Mouse (Mus musculus): ENCODE data around the gene Sh2d1b2.

The Sh2d1b2 gene

DNA sequence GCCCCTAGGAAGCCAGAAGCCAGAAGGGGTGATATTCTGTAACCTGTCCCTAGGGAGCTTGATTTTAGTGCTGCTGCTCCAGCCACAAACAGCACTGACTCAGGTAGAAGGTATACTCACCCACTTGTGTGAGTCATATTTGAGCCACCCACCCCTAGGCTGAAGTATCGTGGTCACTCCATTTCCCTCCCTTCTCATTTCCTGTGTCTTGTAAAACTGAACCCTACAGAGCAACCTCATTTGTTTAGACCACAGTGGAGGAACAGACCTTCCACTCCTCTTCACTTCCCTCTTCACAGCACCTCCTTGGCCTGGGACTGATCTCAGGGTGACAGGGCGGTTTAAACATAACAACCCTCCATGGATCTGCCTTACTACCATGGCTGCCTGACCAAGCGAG lies 44.5 kb downstream of the Sh2d1b2 start, which contains the start of gene Sh2d1b1:
TSS of gene Sh2d1b1 (plus strand) at position 305 of the 400 bp plus-strand sequence.
- DNase-seq (ENCODE audit: low read depth): no peak

DNA sequence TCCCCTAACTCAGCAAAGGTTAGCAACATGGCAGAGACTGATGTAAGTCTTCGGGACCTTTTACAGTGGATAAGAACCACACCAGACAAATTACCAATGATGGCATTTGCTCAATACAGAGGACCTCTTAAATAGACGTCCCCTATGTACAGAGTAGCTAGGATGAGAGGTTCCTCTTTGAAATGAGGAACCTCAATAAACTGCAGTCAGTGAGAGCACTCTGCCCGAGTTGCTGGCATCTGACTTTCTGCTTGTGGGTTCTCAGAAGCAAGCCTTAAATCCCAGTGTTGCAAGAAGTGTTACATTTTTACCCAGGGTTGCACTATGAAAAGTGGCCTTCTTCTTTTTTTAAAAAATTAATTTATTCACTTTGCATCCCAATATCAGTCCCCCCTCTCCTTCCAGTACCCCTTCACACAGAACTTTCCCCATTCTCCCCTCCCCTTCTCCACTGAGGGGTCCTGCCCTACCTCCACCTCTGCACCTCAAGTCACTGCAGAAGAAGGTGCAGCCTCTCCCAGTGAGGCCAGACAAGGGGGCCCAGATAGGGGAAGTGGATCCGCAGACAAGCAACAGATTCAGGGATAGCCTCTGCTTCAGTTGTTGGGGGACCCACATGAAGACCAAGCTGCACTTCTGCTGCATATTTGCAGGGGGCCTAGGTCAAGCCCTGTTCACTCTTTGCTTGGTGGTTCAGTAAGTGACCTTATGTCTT lies 50.0 kb downstream of the Sh2d1b2 start:
- DNase-seq (ENCODE audit: low read depth): no peak

DNA sequence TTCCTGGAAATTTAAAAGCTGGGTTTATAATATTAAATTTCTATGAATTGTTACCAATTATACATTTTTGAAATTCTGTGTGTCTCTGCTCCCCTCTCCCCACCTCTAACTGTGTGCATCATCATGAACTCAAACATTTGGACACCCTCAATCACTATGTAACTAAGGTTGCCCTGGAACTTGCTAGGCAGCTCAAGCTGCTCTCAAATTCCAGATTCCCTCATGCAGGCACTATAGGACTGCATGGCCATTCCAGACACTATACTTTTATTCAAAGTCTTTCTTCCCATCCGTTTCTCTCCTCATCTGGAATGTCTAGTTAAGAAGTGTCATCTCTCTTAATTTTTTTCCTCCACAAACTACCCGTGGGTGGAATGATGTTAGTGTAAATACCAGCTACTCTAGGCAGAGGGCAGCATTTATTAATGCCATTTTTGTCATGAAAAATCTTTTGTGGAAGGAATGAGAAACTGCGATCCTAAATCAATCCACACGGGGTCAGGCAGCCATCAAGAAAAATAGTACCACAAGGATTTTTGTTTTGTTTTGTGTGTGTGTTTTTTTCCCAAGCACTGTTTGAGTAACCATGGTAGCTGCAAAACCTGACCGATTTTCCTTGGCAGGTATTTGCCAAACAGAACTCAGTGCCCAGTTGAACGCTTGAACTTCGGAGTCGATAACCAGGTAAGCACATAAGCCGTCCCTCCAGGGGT lies 59.8 kb downstream of the Sh2d1b2 start:
- DNase-seq (ENCODE audit: low read depth): peak; percentile 2

DNA sequence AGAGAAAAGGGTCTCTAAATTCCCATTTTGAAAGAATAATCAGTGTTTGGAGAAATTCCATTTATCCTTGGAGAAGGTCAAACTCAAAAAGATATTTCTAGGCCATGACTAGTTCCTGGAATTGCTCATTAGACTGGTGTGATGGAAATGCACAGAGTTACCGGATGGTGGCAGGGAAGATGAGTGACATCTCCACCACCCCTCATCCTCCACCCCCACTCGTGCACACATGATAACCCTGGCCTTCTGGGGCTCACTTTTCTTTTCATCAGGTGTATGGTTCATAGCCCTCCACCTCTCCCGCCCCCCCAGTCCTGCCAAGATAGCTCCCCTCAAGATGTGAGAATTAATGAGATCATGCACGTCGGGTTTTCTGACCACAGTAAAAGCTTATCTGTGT lies 60.7 kb downstream of the Sh2d1b2 start:
- no peak for DNase-seq (ENCODE audit: low read depth)

DNA sequence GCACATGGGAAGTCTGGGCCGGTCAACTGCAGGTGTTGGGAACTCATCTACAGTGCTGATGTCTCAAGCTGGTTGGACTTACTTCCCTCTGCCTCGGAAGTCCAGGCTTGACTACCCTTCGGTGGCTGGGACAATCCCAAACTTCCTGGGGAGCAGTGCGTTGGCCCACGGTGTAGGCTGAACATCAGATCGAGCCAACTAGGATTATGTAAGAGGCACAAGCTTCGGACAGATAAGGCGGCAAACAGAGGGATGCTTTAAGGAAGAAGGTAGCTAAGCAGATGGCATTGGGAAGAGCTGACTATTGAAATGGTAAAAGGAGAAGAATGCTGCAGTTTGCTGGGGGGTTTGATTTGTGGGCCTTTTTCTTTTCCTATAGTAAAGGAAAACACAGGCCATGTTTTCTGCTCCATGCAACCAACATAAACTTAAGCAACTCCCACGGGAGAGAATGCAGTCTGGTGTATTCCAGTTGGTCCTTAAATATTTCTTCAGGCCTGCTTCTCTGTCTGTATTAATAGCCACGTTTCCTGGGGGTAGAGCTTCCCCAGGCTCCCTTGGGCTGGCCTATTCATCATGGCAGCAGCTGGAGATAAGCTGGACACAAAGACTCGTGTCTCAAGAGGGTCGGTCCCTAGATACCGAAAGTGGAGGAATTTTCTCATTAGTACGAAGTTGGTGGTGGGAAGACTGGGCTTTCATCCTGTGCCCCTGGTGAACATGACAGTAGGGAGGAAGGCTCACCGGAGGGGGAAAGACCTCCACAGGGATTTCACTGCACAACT lies 62.4 kb downstream of the Sh2d1b2 start:
- no peak for DNase-seq (ENCODE audit: low read depth)

DNA sequence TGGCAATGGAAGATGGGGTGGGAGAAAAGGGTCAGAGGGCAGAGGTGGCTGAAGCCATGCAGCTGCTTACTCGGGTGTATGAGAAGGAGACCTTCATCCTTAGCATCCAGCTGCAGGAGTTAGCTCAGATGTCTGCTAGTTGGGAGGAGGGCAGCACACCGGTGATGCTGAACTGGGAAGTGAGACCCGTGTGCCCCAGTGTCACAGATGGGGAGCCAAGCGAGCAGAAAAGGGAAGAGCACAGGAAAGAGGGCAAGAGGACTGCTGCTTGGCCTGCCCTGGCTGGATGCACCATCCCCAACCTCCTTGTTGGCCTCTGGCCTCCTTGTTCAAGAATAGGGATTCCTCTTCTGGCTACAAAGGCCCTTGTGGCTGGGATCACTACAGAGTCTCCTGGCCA lies 66.9 kb downstream of the Sh2d1b2 start:
- no peak for DNase-seq (ENCODE audit: low read depth)

DNA sequence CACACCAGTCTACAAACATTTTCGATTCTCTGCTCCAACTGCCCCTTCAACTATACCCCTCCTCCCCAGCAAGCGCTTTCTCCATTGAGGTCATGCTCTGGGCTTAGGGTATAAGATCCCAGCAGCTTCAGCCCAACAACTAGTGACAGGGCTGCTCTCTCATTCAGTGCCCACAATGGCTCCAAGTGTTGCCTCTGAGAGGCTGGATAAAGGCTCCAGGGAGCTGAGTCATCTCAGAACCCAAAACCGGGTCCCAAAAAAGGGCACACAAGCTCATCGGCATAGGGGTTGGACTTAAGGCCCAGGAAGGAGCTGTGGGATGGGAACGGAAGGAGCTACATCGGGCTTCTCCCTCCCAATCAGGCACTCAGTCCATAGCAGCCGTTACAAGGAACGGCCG lies 69.1 kb downstream of the Sh2d1b2 start:
- DNase-seq (ENCODE audit: low read depth): no peak

DNA sequence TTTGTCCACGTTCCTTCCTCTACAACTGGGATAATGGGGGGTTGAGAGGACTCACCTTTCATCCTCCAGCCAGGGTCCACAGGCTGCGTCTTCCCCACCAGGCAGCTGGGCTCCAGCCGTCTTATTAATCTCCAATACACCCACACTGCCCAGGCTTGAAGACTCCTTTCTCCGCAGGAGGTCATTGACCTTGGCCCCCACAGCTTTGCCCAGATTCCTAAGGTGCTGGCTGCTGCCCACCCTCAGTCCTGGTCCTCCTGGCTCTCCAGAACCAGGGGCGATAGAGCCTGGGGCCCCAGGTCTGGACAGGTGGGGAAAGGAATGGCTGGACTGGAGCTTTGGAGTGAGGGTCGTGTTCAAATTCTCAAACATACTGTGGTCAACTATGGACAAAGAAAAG lies 69.9 kb downstream of the Sh2d1b2 start:
- DNase-seq (ENCODE audit: low read depth): no peak

DNA sequence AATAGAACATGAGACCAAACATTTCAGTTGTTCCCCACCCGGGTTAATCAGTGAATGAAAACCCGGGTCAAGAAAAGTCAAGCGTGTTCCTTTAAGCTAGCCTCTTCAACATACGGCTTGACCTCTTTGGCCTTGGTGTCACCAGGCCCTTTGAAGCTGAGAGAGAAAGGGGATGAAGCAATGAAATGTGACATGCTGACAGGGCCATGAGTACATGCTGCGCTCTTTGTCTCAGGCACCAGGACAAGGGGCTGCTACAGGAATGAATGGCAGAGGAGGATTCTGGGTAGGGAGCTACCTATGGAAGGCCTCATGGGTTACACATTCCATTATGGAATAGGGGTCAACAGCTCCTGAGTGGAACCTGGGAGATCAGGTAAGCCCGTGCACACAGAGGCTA lies 70.6 kb downstream of the Sh2d1b2 start:
- no peak for DNase-seq (ENCODE audit: low read depth)

All from induced T-regulatory cell, adult 2 months (primary cell).